Mouse (Mus musculus) testis, adult 2 months (tissue): ENCODE results near the gene Plpp6. TPM values are rescaled to one million over a fixed set of nuclear protein-coding genes. Genes with fewer than 3 reads are reported as not detected.

ENCODE experiments used
- H3K27ac ChIP-seq: fragments of 200-500 bp; 2 replicates; pipeline ENCODE4 v1.5.1; 2012; ENCODE audit warnings: low read depth, low read length; ENCODE audit not compliant: control insufficient read depth, insufficient read depth
- H3K27me3 ChIP-seq: fragments of 200-500 bp; 2 replicates; pipeline ENCODE4 v1.6.1; 2012; ENCODE audit warnings: mild to moderate bottlenecking, low read length, moderate library complexity; ENCODE audit not compliant: control insufficient read depth, insufficient read depth
- H3K36me3 ChIP-seq: fragments of 200-500 bp; 2 replicates; pipeline ENCODE4 v1.6.1; 2012; ENCODE audit warnings: mild to moderate bottlenecking, low read length; ENCODE audit not compliant: control insufficient read depth, insufficient read depth
- H3K4me1 ChIP-seq: fragments of 200-500 bp; 2 replicates; pipeline ENCODE4 v1.6.1; 2012; ENCODE audit warnings: low read length; ENCODE audit not compliant: control insufficient read depth, insufficient read depth
- H3K4me3 ChIP-seq: fragments of 200-500 bp; 2 replicates; pipeline ENCODE4 v1.5.1; 2012; ENCODE audit warnings: low read depth, mild to moderate bottlenecking, low read length, moderate library complexity, mixed read lengths; ENCODE audit not compliant: control insufficient read depth
- CTCF ChIP-seq: fragments of 200-500 bp; IDR thresholded peaks from 2 replicates; pipeline ENCODE4 v1.5.1; 2012; ENCODE audit warnings: low read depth, mild to moderate bottlenecking, inconsistent platforms, low read length, moderate library complexity; ENCODE audit not compliant: control insufficient read depth, insufficient read depth, insufficient replicate concordance
- POLR2A ChIP-seq: fragments of 200-500 bp; IDR thresholded peaks from 2 replicates; pipeline ENCODE4 v1.6.1; 2012; ENCODE audit warnings: low read depth, mild to moderate bottlenecking, inconsistent platforms, low read length, moderate library complexity; ENCODE audit not compliant: control insufficient read depth
- polyA plus RNA-seq: library from polyadenylated mRNA; depleted of rRNA; stranded (reverse); fragments of >200 nt; gene quantifications from 2 replicates; pipeline ENCODE4 v1.2.3, GENCODE M21; 2012; rRNA removed

Gene Plpp6
- polyA plus RNA-seq = 29.3 and 30.2 TPM in 2 replicates

DNA sequence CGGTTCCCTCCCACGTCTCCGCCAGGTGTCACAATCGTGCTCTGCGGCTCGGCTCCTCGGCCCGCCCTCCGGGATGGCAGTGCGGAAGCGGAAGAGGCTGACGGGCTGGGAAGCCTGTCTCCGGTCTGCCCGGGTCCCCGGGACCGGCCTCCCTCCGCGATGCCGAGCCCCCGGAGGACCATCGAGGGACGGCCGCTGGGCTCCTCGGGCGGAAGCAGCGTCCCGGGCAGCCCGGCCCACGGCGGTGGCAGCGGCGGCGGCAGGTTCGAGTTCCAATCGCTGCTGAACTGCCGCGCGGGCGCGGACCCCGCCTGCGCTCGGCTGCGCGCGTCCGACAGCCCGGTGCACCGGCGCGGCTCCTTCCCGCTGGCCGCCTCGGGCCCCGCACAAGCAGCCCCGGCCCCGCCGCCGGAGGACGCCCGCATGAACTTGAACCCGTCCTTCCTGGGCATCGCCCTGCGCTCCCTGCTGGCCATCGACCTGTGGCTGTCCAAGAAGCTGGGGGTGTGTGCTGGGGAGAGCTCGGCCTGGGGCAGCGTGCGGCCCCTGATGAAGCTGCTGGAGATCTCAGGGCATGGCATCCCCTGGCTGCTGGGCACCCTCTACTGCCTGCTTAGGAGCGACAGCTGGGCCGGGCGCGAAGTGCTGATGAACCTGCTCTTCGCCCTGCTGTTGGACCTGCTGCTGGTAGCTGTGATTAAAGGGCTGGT, at the start of gene Plpp6:
Plpp6 (plus strand) TSS at position 112 of the 710 bp plus-strand sequence.
- Histone ChIP-seq H3K27me3 (no peaks in the 10 kb centered on the region), H3K27ac (peak within 1 kb of the TSS; percentile 47), H3K4me3 (peak within 1 kb of the TSS; percentile 93), H3K4me1 (peaks cover 9% of the 10 kb centered on the region), H3K36me3 (no peaks in the 10 kb centered on the region)
- TF ChIP-seq CTCF (peak; percentile 1; the same call in 1 of the 2 replicates), POLR2A (0 out of 2 replicates have a peak, but pooled peaks have one; percentile 44)

- Histone ChIP-seq H3K4me1 (no peaks in the 10 kb centered on the region), H3K36me3 (no peaks in the 10 kb centered on the region), H3K4me3 (no peak overlapping the region), H3K27ac (no peak overlapping the region), H3K27me3 (no peaks in the 10 kb centered on the region)
- TF ChIP-seq POLR2A (no peak), CTCF (no peak)
These were observed 49.2 kb upstream of the Plpp6 start for GRCm38 (mm10) chr19:28914598-28914997.

DNA sequence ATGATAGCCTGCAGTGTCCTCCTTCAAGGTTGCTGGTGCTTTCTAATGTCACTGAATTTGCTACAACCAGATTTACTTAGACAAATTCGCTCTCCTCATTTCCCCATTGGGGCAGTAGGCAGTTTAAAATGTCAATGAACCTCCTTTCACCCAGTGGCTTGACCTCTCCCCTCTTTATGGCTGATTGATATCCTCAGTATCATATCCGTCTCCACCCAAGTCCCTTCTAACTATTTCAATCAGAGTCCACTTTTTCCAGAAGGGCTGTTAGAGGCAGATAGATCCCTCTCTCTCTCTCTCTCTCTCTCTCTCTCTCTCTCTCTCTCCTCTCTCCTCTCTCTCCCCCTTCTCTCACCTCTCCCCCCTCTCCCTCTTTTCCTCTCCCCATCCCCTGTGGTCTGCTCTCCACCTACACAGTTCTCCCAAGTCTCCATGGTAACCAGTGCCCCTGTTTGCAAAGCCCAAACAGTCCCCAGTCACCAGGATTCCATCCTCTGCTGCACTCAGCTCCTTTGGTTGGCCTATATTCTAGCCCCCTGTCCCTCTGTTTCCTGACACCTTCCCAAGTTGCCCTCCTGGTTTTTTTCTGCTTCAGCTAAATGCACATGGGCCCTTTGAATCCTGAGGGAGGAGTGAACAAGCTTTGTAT, 48.0 kb upstream of the Plpp6 start:
- TF ChIP-seq CTCF (no peak), POLR2A (no peak)
- Histone ChIP-seq H3K36me3 (no peaks in the 10 kb centered on the region), H3K27me3 (no peaks in the 10 kb centered on the region), H3K4me3 (no peak overlapping the region), H3K4me1 (no peaks in the 10 kb centered on the region), H3K27ac (no peak overlapping the region)

DNA sequence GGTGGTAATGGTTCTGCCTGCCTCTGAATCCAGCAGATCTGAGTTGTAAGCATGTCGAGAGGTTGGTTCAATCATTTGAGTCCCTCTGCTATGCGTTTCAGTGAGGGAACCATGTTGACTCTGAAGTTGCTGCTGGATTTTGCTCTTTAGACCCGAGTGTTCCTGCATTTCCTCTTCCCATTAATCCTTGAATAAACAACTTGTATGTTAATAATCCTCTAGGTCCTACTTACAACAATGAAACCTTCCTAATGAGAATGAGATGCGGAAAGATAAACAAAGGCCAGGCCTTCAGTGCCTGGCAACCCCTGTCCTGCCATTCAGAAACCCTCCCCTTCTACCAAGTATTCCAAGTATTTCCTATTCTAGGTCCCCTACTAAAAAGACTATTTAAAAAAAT, 47.3 kb upstream of the Plpp6 start:
- no peaks in the 10 kb centered on the region for H3K27me3 ChIP-seq
- no peaks in the 10 kb centered on the region for H3K4me1 ChIP-seq
- no peak for TF ChIP-seq POLR2A
- TF ChIP-seq CTCF = no peak
- H3K4me3 ChIP-seq = no peak overlapping the region
- H3K36me3 ChIP-seq = no peaks in the 10 kb centered on the region
- H3K27ac ChIP-seq = no peak overlapping the region

- TF ChIP-seq POLR2A = no peak
- TF ChIP-seq CTCF = no peak
- H3K4me1 ChIP-seq = no peaks in the 10 kb centered on the region
- no peaks in the 10 kb centered on the region for H3K27me3 ChIP-seq
- no peak overlapping the region for H3K27ac ChIP-seq
- H3K36me3 ChIP-seq = no peaks in the 10 kb centered on the region
- no peak overlapping the region for H3K4me3 ChIP-seq
These were observed 45.9 kb upstream of the Plpp6 start for GRCm38 (mm10) chr19:28917839-28918238.

- H3K4me3 ChIP-seq = no peak overlapping the region
These were observed 37.4 kb upstream of the Plpp6 start for GRCm38 (mm10) chr19:28926366-28926765.

DNA sequence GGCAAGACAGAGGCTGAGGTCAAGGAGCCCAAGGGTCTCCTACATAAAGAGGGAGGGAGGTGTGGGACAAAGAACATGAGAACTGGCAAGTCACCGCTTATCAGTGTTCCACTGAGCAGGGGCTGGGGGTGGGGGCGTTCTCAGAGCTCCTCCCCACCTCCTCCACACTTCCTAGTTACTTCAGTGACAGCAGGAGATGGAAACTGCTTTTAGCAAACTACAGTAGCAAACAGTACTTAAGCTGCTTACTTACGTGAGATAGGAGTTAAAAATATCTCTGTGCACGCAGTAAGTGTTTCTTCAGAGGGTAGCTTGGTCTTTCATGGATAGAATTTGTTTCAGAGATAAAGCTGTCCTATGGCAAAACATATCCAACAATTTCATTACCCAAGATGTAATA, 36.4 kb upstream of the Plpp6 start:
- H3K27me3 ChIP-seq = no peaks in the 10 kb centered on the region
- H3K4me1 ChIP-seq = no peaks in the 10 kb centered on the region
- no peak overlapping the region for H3K27ac ChIP-seq
- no peak overlapping the region for H3K4me3 ChIP-seq
- H3K36me3 ChIP-seq = no peaks in the 10 kb centered on the region
- TF ChIP-seq POLR2A (no peak), CTCF (no peak)

More at GRCm38 (mm10) chr19:28926366-28926765, 37.4 kb upstream of the Plpp6 start:
- H3K4me1 ChIP-seq = no peaks in the 10 kb centered on the region
- no peak for TF ChIP-seq CTCF
- H3K36me3 ChIP-seq = no peaks in the 10 kb centered on the region
- no peak overlapping the region for H3K27ac ChIP-seq
- H3K27me3 ChIP-seq = no peaks in the 10 kb centered on the region
